Mouse (Mus musculus) kidney, postnatal 0 days (tissue): ENCODE results near the gene Acrbp. TPM values are rescaled to one million over a fixed set of nuclear protein-coding genes. Genes with fewer than 3 reads are reported as not detected.

Experiments
- ATAC-seq: fragments of 200-750 bp; cut with Nextera tagmentation; replicated peaks from 2 replicates; pipeline ENCODE4 v1.8.0; 2017; ENCODE audit warnings: low read depth, moderate number of reproducible peaks, moderate TSS enrichment, moderate library complexity; ENCODE audit not compliant: low FRiP score
- DNase-seq: peaks from one replicate; pipeline ENCODE4 v3.0.0-alpha.2; 2016; ENCODE audit warnings: low spot score
- H3K27ac ChIP-seq: fragments of 300-500 bp; sonication (generic); 2 replicates; pipeline ENCODE4 v1.5.1; 2014; ENCODE audit warnings: mild to moderate bottlenecking
- H3K27me3 ChIP-seq: fragments of 300-500 bp; sonication (generic); 2 replicates; pipeline ENCODE4 v1.6.1; 2014; ENCODE audit warnings: low read length, mixed read lengths; ENCODE audit not compliant: insufficient read depth
- H3K36me3 ChIP-seq: fragments of 300-500 bp; sonication (generic); 2 replicates; pipeline ENCODE4 v1.6.1; 2014; ENCODE audit warnings: low read length, mixed read lengths; ENCODE audit not compliant: insufficient read depth
- H3K4me1 ChIP-seq: fragments of 300-500 bp; sonication (generic); replicated peaks from 2 replicates; pipeline ENCODE4 v1.6.1; 2014; ENCODE audit warnings: antibody characterized with exemption, low read length, mixed read lengths; ENCODE audit not compliant: insufficient read depth
- H3K4me2 ChIP-seq: fragments of 300-500 bp; sonication (generic); 2 replicates; pipeline ENCODE4 v1.6.1; 2014; ENCODE audit warnings: mild to moderate bottlenecking, low read length, moderate library complexity, mixed read lengths
- H3K4me3 ChIP-seq: fragments of 300-500 bp; sonication (generic); replicated peaks from 2 replicates; pipeline ENCODE4 v1.5.1; 2014; ENCODE audit warnings: low read depth, low read length
- H3K9ac ChIP-seq: fragments of 300-500 bp; sonication (generic); 2 replicates; pipeline ENCODE4 v1.6.1; 2014; ENCODE audit warnings: low read depth, low read length
- H3K9me3 ChIP-seq: fragments of 300-500 bp; sonication (generic); replicated peaks from 2 replicates; pipeline ENCODE4 v1.6.1; 2016; ENCODE audit warnings: low read length, inconsistent platforms, mixed read lengths
- CTCF ChIP-seq: IDR thresholded peaks from 2 replicates; pipeline ENCODE4 v1.5.1; 2016; ENCODE audit warnings: antibody characterized with exemption, low read depth, mild to moderate bottlenecking, moderate library complexity
- WGBS: fragments of 180-500 bp; shearing (Covaris S2); extraction: QIAGEN DNeasy Blood & Tissue Kit; methylation state at CpG from one replicate; pipeline ENCODE4 v1.1.7; 2014; 5-methylcytosine and 5-hydroxymethylcytosine counted together
- polyA plus RNA-seq: library from polyadenylated mRNA; unstranded; fragments of >200 nt; fragmentation: Nextera tagmentation; extraction: Ambion mirVana; gene quantifications from 2 replicates; pipeline ENCODE4 v1.2.1, GENCODE M21; 2015

Gene Acrbp
- polyA plus RNA-seq, 1 experiment from 2014 or later: 4.2 TPM

- H3K27me3 ChIP-seq: no peaks in the 10 kb centered on the region
- no peak overlapping the region for H3K4me3 ChIP-seq
- 1% methylated on average over 20 of the region's 20 CpGs for WGBS
- 0 out of 2 replicates have a peak overlapping the region, but pooled peaks have one; percentile 2 for H3K9ac ChIP-seq
- peak; percentile 90 for ATAC-seq
- peak; percentile 98 for DNase-seq
- H3K9me3 ChIP-seq: no peaks in the 10 kb centered on the region
- peak overlapping the region; percentile 49; the same call in 1 of the 2 replicates for H3K4me2 ChIP-seq
- no peaks in the 10 kb centered on the region for H3K36me3 ChIP-seq
- H3K27ac ChIP-seq: peak overlapping the region; percentile 92
- peaks cover 17% of the 10 kb centered on the region for H3K4me1 ChIP-seq
- peak; percentile 48; the same call in 1 of the 2 replicates for TF ChIP-seq CTCF
These were observed 39.3 kb downstream of the Acrbp start for GRCm38 (mm10) chr6:125088561-125089321.

- Histone ChIP-seq H3K27ac (peak overlapping the region; percentile 92), H3K9me3 (no peaks in the 10 kb centered on the region), H3K4me1 (peaks cover 17% of the 10 kb centered on the region), H3K4me2 (peak overlapping the region; percentile 49), H3K4me3 (peak overlapping the region; percentile 19; the same call in 1 of the 2 replicates), H3K9ac (peak overlapping the region; percentile 6; the same call in 1 of the 2 replicates), H3K36me3 (no peaks in the 10 kb centered on the region), H3K27me3 (no peaks in the 10 kb centered on the region)
- ATAC-seq: peak; percentile 65
- WGBS: 4% methylated on average over 15 of the region's 15 CpGs
- peak; percentile 94 for DNase-seq
- TF ChIP-seq CTCF: peak; percentile 28
These were observed 40.2 kb downstream of the Acrbp start for GRCm38 (mm10) chr6:125089521-125090321.

- WGBS: 47% methylated on average over 10 of the region's 10 CpGs
- no peak for ATAC-seq
- Histone ChIP-seq H3K4me3 (no peak overlapping the region), H3K27me3 (no peaks in the 10 kb centered on the region), H3K9me3 (no peaks in the 10 kb centered on the region), H3K27ac (peak overlapping the region; percentile 92), H3K9ac (no peak overlapping the region), H3K36me3 (no peaks in the 10 kb centered on the region), H3K4me2 (peak overlapping the region; percentile 49), H3K4me1 (peaks cover 17% of the 10 kb centered on the region)
- no peak for TF ChIP-seq CTCF
- DNase-seq: no peak
These were observed 41.0 kb downstream of the Acrbp start for GRCm38 (mm10) chr6:125090341-125091085.

- H3K27me3 ChIP-seq: no peaks in the 10 kb centered on the region
- no peak for DNase-seq
- no peak for TF ChIP-seq CTCF
- no peak for ATAC-seq
- no peak overlapping the region for H3K4me3 ChIP-seq
- no peak overlapping the region for H3K4me2 ChIP-seq
- 0 out of 2 replicates have a peak overlapping the region, but pooled peaks have one; percentile 3 for H3K27ac ChIP-seq
- H3K9me3 ChIP-seq: no peaks in the 10 kb centered on the region
- peaks cover 17% of the 10 kb centered on the region for H3K4me1 ChIP-seq
- H3K36me3 ChIP-seq: no peaks in the 10 kb centered on the region
- no peak overlapping the region for H3K9ac ChIP-seq
- WGBS: 82% methylated on average over 5 of the region's 5 CpGs
These were observed 42.9 kb downstream of the Acrbp start for GRCm38 (mm10) chr6:125092372-125092771.

GRCm38 (mm10) chr6:125094843-125095242 lies 45.4 kb downstream of the Acrbp start:
- WGBS: 16% methylated on average over 3 of the region's 3 CpGs
- no peak overlapping the region for H3K4me2 ChIP-seq
- peak; percentile 46 for DNase-seq
- H3K4me3 ChIP-seq: no peak overlapping the region
- peak overlapping the region; percentile 98 for H3K27ac ChIP-seq
- no peak overlapping the region for H3K9ac ChIP-seq
- H3K4me1 ChIP-seq: peaks cover 36% of the 10 kb centered on the region
- H3K27me3 ChIP-seq: no peaks in the 10 kb centered on the region
- TF ChIP-seq CTCF: no peak
- ATAC-seq: no peak
- H3K9me3 ChIP-seq: no peaks in the 10 kb centered on the region
- 0 out of 2 replicates have a peak, but pooled peaks cover 9% of the 10 kb centered on the region for H3K36me3 ChIP-seq
